Mouse (Mus musculus) stomach, postnatal 0 days (tissue): ENCODE data around the gene Col27a1. TPM values are rescaled to one million over a fixed set of nuclear protein-coding genes. Genes with fewer than 3 reads are reported as not detected.

ENCODE experiments used
- ATAC-seq: fragments of 200-750 bp; cut with Nextera tagmentation; 2 replicates; pipeline ENCODE4 v1.8.0; 2017; ENCODE audit not compliant: low FRiP score, low TSS enrichment
- DNase-seq: peaks from one replicate; pipeline ENCODE4 v3.0.0-alpha.2; 2016; ENCODE audit warnings: low spot score
- H3K27ac ChIP-seq: fragments of 300-500 bp; sonication (generic); replicated peaks from 2 replicates; pipeline ENCODE4 v1.5.1; 2014; ENCODE audit warnings: mild to moderate bottlenecking, control low read depth
- H3K27me3 ChIP-seq: fragments of 300-500 bp; sonication (generic); 2 replicates; pipeline ENCODE4 v1.6.1; 2014; ENCODE audit warnings: low read length; ENCODE audit not compliant: control insufficient read depth, insufficient read depth
- H3K36me3 ChIP-seq: fragments of 300-500 bp; sonication (generic); 2 replicates; pipeline ENCODE4 v1.6.1; 2014; ENCODE audit warnings: low read length, mixed read lengths; ENCODE audit not compliant: control insufficient read depth, insufficient read depth
- H3K4me1 ChIP-seq: fragments of 300-500 bp; sonication (generic); replicated peaks from 2 replicates; pipeline ENCODE4 v1.6.1; 2014; ENCODE audit warnings: antibody characterized with exemption; ENCODE audit not compliant: control insufficient read depth, insufficient read depth
- H3K4me2 ChIP-seq: fragments of 300-500 bp; sonication (generic); replicated peaks from 2 replicates; pipeline ENCODE4 v1.6.1; 2014; ENCODE audit warnings: low read depth, mild to moderate bottlenecking, control low read depth, moderate library complexity
- H3K4me3 ChIP-seq: fragments of 300-500 bp; sonication (generic); 2 replicates; pipeline ENCODE4 v1.5.1; 2014; ENCODE audit warnings: low read depth, low read length, control low read depth
- H3K9ac ChIP-seq: fragments of 300-500 bp; sonication (generic); 2 replicates; pipeline ENCODE4 v1.6.1; 2014; ENCODE audit warnings: mild to moderate bottlenecking, low read length, control low read depth, mixed read lengths
- H3K9me3 ChIP-seq: fragments of 300-500 bp; sonication (generic); 2 replicates; pipeline ENCODE4 v1.6.1; 2016; ENCODE audit warnings: low read length; ENCODE audit not compliant: control insufficient read depth
- CTCF ChIP-seq: IDR thresholded peaks from 2 replicates; pipeline ENCODE4 v1.5.1; 2016; ENCODE audit warnings: antibody characterized with exemption, low read depth, mild to moderate bottlenecking, moderate library complexity
- EP300 ChIP-seq: optimal IDR thresholded peaks from 2 replicates; pipeline ENCODE3; 2016; ENCODE audit warnings: antibody characterized with exemption
- WGBS: fragments of 180-500 bp; shearing (Covaris S2); extraction: QIAGEN DNeasy Blood & Tissue Kit; methylation state at CpG from one replicate; pipeline ENCODE4 v1.1.7; 2014; 5-methylcytosine and 5-hydroxymethylcytosine counted together
- microRNA counts: library from miRNA; unstranded; fragments of <30 nt; microRNA quantifications from one replicate; lab custom pipeline; 2015
- microRNA-seq: library from miRNA; unstranded; fragments of <30 nt; microRNA quantifications from one replicate; pipeline ENCODE4, GENCODE M21; 2016
- polyA plus RNA-seq: library from polyadenylated mRNA; unstranded; fragments of >200 nt; fragmentation: Nextera tagmentation; extraction: Ambion mirVana; gene quantifications from 2 replicates; pipeline ENCODE4 v1.2.1, GENCODE M21; 2015

The Col27a1 gene
- polyA plus RNA-seq, 1 experiment from 2014 or later = 5.3 TPM

GRCm38 (mm10) chr4:63384262-63384661 lies 170.5 kb downstream of the Col27a1 start:
- no peak overlapping the region for H3K9ac ChIP-seq
- ATAC-seq (no peak), DNase-seq (no peak)
- no peak overlapping the region for H3K4me3 ChIP-seq
- no peak overlapping the region for H3K4me2 ChIP-seq
- no peak for TF ChIP-seq EP300
- TF ChIP-seq CTCF = no peak
- H3K27ac ChIP-seq = no peak overlapping the region
- H3K27me3 ChIP-seq = no peaks in the 10 kb centered on the region
- 88% methylated on average over 4 of the region's 4 CpGs for WGBS
- H3K9me3 ChIP-seq = no peaks in the 10 kb centered on the region
- peaks cover 24% of the 10 kb centered on the region for H3K36me3 ChIP-seq
- H3K4me1 ChIP-seq = no peaks in the 10 kb centered on the region

MicroRNAs within 50 kb of the gene (microRNA counts, 519-probe panel; counts per million panel counts)
- microRNA mmu-miR-455 (lab: Ali Mortazavi, UCI) = 2,622 counts per million, percentile 5 among the panel's probes with 10 or more counts

Small RNA genes lying within 50 kb of the gene (microRNA-seq; reads per million reads assigned to microRNA genes)
- 2,331 reads per million, percentile 82 among the genes with 10 or more reads in this experiment for gene Mir455

Other genes starting within 250 kb of the Col27a1 start
- gene Zfp618, start 248.4 kb upstream of the Col27a1 start, polyA plus RNA-seq = 5.8 and 6.7 TPM in 2 replicates
- 8.2 and 10.6 TPM in 2 replicates for gene Ambp, start 59.2 kb upstream of the Col27a1 start, polyA plus RNA-seq
- gene Kif12, start 41.9 kb upstream of the Col27a1 start, polyA plus RNA-seq = 4.0 and 4.7 TPM in 2 replicates
- gene Orm1, start 130.6 kb downstream of the Col27a1 start, polyA plus RNA-seq = 16.3 and 17.4 TPM in 2 replicates
- not detected in 2 replicates for gene Orm3, start 142.2 kb downstream of the Col27a1 start, polyA plus RNA-seq
- gene Orm2, start 148.4 kb downstream of the Col27a1 start, polyA plus RNA-seq = not detected in 2 replicates
- gene Akna, start 189.3 kb downstream of the Col27a1 start, polyA plus RNA-seq = 2.0 and 2.2 TPM in 2 replicates